In the genomic region with DNA sequence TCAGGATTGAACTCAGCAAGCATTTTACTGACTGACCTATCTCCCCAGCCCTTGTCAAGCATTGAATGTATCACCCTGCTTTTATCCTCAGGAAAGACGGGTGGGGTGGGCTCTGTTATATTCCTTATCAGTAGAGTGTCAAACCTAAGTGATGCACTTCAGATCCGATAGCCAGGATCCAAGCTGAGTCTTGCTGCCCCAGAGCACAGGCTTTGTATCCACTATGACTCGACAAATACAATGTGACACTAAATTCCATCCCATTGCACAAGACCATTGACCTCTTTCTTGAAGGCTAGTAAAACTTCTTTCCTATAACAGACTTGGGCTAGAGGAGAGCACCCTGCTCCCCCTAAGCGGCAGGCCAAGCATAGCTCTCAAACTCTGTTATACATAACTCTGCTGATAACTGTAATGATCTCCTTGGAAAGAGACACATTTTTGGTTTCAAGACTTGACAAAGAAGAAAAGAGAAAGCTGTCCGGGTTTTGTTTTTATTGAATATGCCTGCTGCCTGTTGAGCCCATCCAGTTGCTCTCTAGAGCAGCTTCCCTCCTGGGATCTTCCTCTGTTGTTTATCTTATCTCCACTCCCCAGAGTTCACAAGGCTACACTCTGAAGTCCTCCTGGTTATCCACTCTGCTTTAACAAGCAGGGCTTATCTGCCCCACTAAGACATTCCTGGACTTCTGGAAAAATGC, we compare ENCODE assay signal across 12 mouse cellular contexts.
A peak's percentile ranks its signal among the peaks of the same experiment; 100 is the strongest.
DNase-seq lines count a peak whose midpoint lies in the region; ATAC-seq and TF ChIP-seq lines count a peak whose summit lies in the region.
"Had no signal": no experiment of that assay in that cellular context is flagged by ENCODE, and none has a peak within 500 bp of the region (broad histone marks: within the 10 kb centered on the region; RNA-seq: fewer than 3 reads in every experiment).

No protein-coding gene starts in this region.

- no peak overlapping the region for H3K9ac ChIP-seq in liver, postnatal 0 days (replicated peaks)
- H3K9ac ChIP-seq in liver, embryonic 15.5 days: no peak overlapping the region
- no peak overlapping the region for H3K9ac ChIP-seq in hindbrain, embryonic 13.5 days

- ATAC-seq in liver, postnatal 0 days: no peak
- peak; percentile 80 for ATAC-seq in liver, embryonic 15.5 days (ENCODE audit: insufficient read depth)
- ATAC-seq in hindbrain, embryonic 13.5 days (ENCODE audit: low FRiP score): no peak
- ATAC-seq: inflammation-experienced regulatory T-cells, adult 6 months had no signal

- intact Hi-C loops in gastrocnemius, adult 2 months (cut with DNase I): loop anchor here (10.0 kb wide), 1 partner anchor 248 kb away; no protein-coding TSS in a partner anchor
- intact Hi-C loops in gastrocnemius, postnatal 36 days (cut with DNase I): no loop called here

- no peak overlapping the region for H3K4me3 ChIP-seq in gastrocnemius, adult 2 months
- H3K4me3 ChIP-seq in liver, postnatal 0 days (ENCODE audit: low read depth, low read length): no peak overlapping the region
- no peak overlapping the region for H3K4me3 ChIP-seq in liver, embryonic 15.5 days (replicated peaks)
- no peak overlapping the region for H3K4me3 ChIP-seq in hindbrain, embryonic 13.5 days
- H3K4me3 ChIP-seq: limb, embryonic 10.5 days; midbrain, embryonic 10.5 days had no signal

- peak overlapping the region; percentile 40; the same call in 1 of the 2 replicates for H3K27ac ChIP-seq in gastrocnemius, adult 2 months
- no peak overlapping the region for H3K27ac ChIP-seq in liver, postnatal 0 days (ENCODE audit: low read depth)
- H3K27ac ChIP-seq in liver, embryonic 15.5 days (replicated peaks): no peak overlapping the region
- no peak overlapping the region for H3K27ac ChIP-seq in hindbrain, embryonic 13.5 days

- no peak for TF ChIP-seq EP300 in liver, postnatal 0 days (IDR thresholded peaks at IDR 0.05; ENCODE audit: low read depth)

- H3K36me3 ChIP-seq in liver, postnatal 0 days (replicated peaks; ENCODE audit: insufficient read depth, low read length): no peaks in the 10 kb centered on the region
- H3K36me3 ChIP-seq in liver, embryonic 15.5 days (replicated peaks): no peaks in the 10 kb centered on the region; the same call in 1 of the 2 replicates
- no peaks in the 10 kb centered on the region for H3K36me3 ChIP-seq in hindbrain, embryonic 13.5 days
- H3K36me3 ChIP-seq: limb, embryonic 10.5 days; midbrain, embryonic 10.5 days had no signal

- H3K4me1 ChIP-seq in liver, postnatal 0 days (ENCODE audit: insufficient read depth): peaks cover 6% of the 10 kb centered on the region; the same call in 1 of the 2 replicates
- peaks cover 24% of the 10 kb centered on the region for H3K4me1 ChIP-seq in liver, embryonic 15.5 days (replicated peaks)
- H3K4me1 ChIP-seq in hindbrain, embryonic 13.5 days (replicated peaks): peaks cover 5% of the 10 kb centered on the region

- no peak for TF ChIP-seq CTCF in gastrocnemius, adult 2 months (IDR thresholded peaks at IDR 0.05)
- TF ChIP-seq CTCF in liver, postnatal 0 days (IDR thresholded peaks at IDR 0.05; ENCODE audit: low read depth): no peak

- H3K9me3 ChIP-seq in liver, postnatal 0 days (ENCODE audit: low read length): no peaks in the 10 kb centered on the region
- H3K9me3 ChIP-seq in liver, embryonic 15.5 days (replicated peaks): no peaks in the 10 kb centered on the region
- H3K9me3 ChIP-seq in hindbrain, embryonic 13.5 days: no peaks in the 10 kb centered on the region
- H3K9me3 ChIP-seq: limb, embryonic 10.5 days; midbrain, embryonic 10.5 days had no signal

- no peaks in the 10 kb centered on the region for H3K27me3 ChIP-seq in liver, postnatal 0 days (ENCODE audit: insufficient read depth, low read length)
- H3K27me3 ChIP-seq in liver, embryonic 15.5 days: no peaks in the 10 kb centered on the region
- no peaks in the 10 kb centered on the region for H3K27me3 ChIP-seq in hindbrain, embryonic 13.5 days

- H3K4me2 ChIP-seq in liver, postnatal 0 days (ENCODE audit: low read depth, low read length): no peak overlapping the region
- H3K4me2 ChIP-seq in liver, embryonic 15.5 days: no peak overlapping the region
- H3K4me2 ChIP-seq in hindbrain, embryonic 13.5 days: no peak overlapping the region

- no peak for DNase-seq in gastrocnemius, adult 2 months
- no peak for DNase-seq in gastrocnemius, postnatal 36 days
- peak; percentile 30 for DNase-seq in liver
- no peak for DNase-seq in liver, postnatal 0 days
- DNase-seq in c-Kit-positive CD71-positive TER-119-positive erythroid progenitor cells, embryonic 14.5 days (ENCODE audit: low spot score): peak; percentile 29
- DNase-seq in adrenal gland, postnatal 14 days: no peak
- DNase-seq: thymus, adult 2 months had no signal

- 44% methylated on average over 5 of the region's 5 CpGs for WGBS in liver, postnatal 0 days (ENCODE audit: insufficient replicate concordance)
- 20% methylated on average over 5 of the region's 5 CpGs for WGBS in liver, embryonic 15.5 days (ENCODE audit: insufficient replicate concordance)
- 83% methylated on average over 5 of the region's 5 CpGs for WGBS in hindbrain, embryonic 13.5 days

Comparison
In these comparisons a context has a peak if more than half of its experiments do, and no peak if none do; other contexts are left out.
1. DNase-seq: peak in liver (single experiment) and c-Kit-positive CD71-positive TER-119-positive erythroid progenitor cells, embryonic 14.5 days (single experiment); none in gastrocnemius, adult 2 months (single experiment), gastrocnemius, postnatal 36 days (0 of 2), liver, postnatal 0 days (single experiment) and adrenal gland, postnatal 14 days (single experiment).